Mouse (Mus musculus) stomach, postnatal 0 days (tissue): Measurements from ENCODE around the gene Ehd4. TPM values are rescaled to one million over a fixed set of nuclear protein-coding genes. Genes with fewer than 3 reads are reported as not detected.

Experiments
- ATAC-seq: fragments of 200-750 bp; cut with Nextera tagmentation; 2 replicates; pipeline ENCODE4 v1.8.0; 2017; ENCODE audit not compliant: low FRiP score, low TSS enrichment
- DNase-seq: peaks from one replicate; pipeline ENCODE4 v3.0.0-alpha.2; 2016; ENCODE audit warnings: low spot score
- H3K27ac ChIP-seq: fragments of 300-500 bp; sonication (generic); replicated peaks from 2 replicates; pipeline ENCODE4 v1.5.1; 2014; ENCODE audit warnings: mild to moderate bottlenecking, control low read depth
- H3K27me3 ChIP-seq: fragments of 300-500 bp; sonication (generic); 2 replicates; pipeline ENCODE4 v1.6.1; 2014; ENCODE audit warnings: low read length; ENCODE audit not compliant: control insufficient read depth, insufficient read depth
- H3K36me3 ChIP-seq: fragments of 300-500 bp; sonication (generic); 2 replicates; pipeline ENCODE4 v1.6.1; 2014; ENCODE audit warnings: low read length, mixed read lengths; ENCODE audit not compliant: control insufficient read depth, insufficient read depth
- H3K4me1 ChIP-seq: fragments of 300-500 bp; sonication (generic); replicated peaks from 2 replicates; pipeline ENCODE4 v1.6.1; 2014; ENCODE audit warnings: antibody characterized with exemption; ENCODE audit not compliant: control insufficient read depth, insufficient read depth
- H3K4me2 ChIP-seq: fragments of 300-500 bp; sonication (generic); replicated peaks from 2 replicates; pipeline ENCODE4 v1.6.1; 2014; ENCODE audit warnings: low read depth, mild to moderate bottlenecking, control low read depth, moderate library complexity
- H3K4me3 ChIP-seq: fragments of 300-500 bp; sonication (generic); 2 replicates; pipeline ENCODE4 v1.5.1; 2014; ENCODE audit warnings: low read depth, low read length, control low read depth
- H3K9ac ChIP-seq: fragments of 300-500 bp; sonication (generic); 2 replicates; pipeline ENCODE4 v1.6.1; 2014; ENCODE audit warnings: mild to moderate bottlenecking, low read length, control low read depth, mixed read lengths
- H3K9me3 ChIP-seq: fragments of 300-500 bp; sonication (generic); 2 replicates; pipeline ENCODE4 v1.6.1; 2016; ENCODE audit warnings: low read length; ENCODE audit not compliant: control insufficient read depth
- CTCF ChIP-seq: IDR thresholded peaks from 2 replicates; pipeline ENCODE4 v1.5.1; 2016; ENCODE audit warnings: antibody characterized with exemption, low read depth, mild to moderate bottlenecking, moderate library complexity
- EP300 ChIP-seq: optimal IDR thresholded peaks from 2 replicates; pipeline ENCODE3; 2016; ENCODE audit warnings: antibody characterized with exemption
- WGBS: fragments of 180-500 bp; shearing (Covaris S2); extraction: QIAGEN DNeasy Blood & Tissue Kit; methylation state at CpG from one replicate; pipeline ENCODE4 v1.1.7; 2014; 5-methylcytosine and 5-hydroxymethylcytosine counted together
- polyA plus RNA-seq: library from polyadenylated mRNA; unstranded; fragments of >200 nt; fragmentation: Nextera tagmentation; extraction: Ambion mirVana; gene quantifications from 2 replicates; pipeline ENCODE4 v1.2.1, GENCODE M21; 2015

Gene Ehd4
- polyA plus RNA-seq, 1 experiment from 2014 or later = 75.1 TPM

DNA sequence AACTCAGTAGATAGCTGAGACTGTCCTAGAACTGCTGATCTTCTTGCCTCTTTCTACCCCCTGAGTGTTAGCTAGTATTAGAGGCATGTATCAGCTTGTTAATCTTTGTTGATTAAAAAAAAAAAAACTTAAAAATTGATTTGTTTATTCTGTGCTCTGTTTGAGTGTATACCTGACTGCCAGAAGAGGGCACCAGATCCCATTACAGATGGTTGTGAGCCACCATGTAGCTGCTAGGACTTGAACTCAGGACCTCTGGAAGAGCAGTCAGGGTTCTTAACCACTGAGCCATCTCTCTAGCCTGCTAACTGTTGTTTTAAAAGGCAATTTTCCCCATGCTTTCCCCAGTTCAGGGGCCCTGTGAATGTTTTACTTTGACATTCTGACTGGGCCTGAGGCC lies 24.5 kb upstream of the Ehd4 start:
- no peaks in the 10 kb centered on the region for H3K36me3 ChIP-seq
- H3K27me3 ChIP-seq = no peaks in the 10 kb centered on the region
- TF ChIP-seq CTCF = peak; percentile 59
- TF ChIP-seq EP300 = no peak
- no peak overlapping the region for H3K27ac ChIP-seq
- H3K4me1 ChIP-seq = no peaks in the 10 kb centered on the region
- DNase-seq (no peak), ATAC-seq (no peak)
- H3K9me3 ChIP-seq = no peaks in the 10 kb centered on the region
- no peak overlapping the region for H3K4me2 ChIP-seq
- H3K4me3 ChIP-seq = no peak overlapping the region
- H3K9ac ChIP-seq = no peak overlapping the region

DNA sequence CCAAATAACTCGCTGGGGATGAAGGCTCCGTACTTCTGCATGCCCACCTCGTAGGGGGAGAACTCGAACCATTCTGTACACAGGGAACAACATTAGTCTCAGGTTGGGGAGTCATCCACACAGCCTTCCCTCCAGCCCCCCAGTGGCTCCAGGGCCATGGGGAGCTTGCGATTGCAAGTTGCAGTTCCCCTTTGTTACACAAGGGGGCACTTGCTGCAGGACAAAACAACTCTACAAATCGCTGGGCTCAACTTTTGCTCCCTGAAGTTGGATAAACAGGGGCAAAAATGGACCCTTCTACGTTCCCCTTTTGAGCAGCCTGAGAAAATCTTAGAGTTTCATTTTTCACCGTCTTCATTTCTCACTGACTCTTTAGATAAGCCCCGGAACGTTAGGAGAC lies 19.3 kb upstream of the Ehd4 start:
- peak; percentile 35; the same call in 1 of the 2 replicates for ATAC-seq
- H3K4me1 ChIP-seq = no peaks in the 10 kb centered on the region
- H3K27ac ChIP-seq = no peak overlapping the region
- peak; percentile 59 for DNase-seq
- H3K9ac ChIP-seq = no peak overlapping the region
- H3K9me3 ChIP-seq = no peaks in the 10 kb centered on the region
- H3K4me2 ChIP-seq = no peak overlapping the region
- 15% methylated on average over 10 of the region's 10 CpGs for WGBS
- no peaks in the 10 kb centered on the region for H3K27me3 ChIP-seq
- no peak for TF ChIP-seq EP300
- peak; percentile 92 for TF ChIP-seq CTCF
- H3K36me3 ChIP-seq = no peaks in the 10 kb centered on the region
- no peak overlapping the region for H3K4me3 ChIP-seq

DNA sequence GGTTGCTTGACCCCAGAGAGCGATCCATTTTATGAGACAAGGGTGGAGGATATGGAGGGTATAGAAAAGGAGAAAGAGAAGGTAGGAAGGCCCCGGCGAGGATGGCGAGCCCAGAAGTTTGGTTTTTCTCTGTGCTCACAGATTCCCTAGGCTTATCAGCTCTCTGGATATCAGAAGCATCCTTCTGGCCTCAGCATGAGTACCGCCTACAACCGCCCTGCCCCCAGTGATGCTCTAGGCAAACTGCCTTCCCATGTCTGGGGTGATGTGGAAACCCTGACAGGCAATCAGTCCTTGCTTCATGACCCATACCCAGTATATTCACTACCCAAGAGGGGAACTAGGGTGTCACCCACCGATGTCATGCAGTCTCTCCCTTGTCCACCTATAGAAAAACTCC lies 17.0 kb upstream of the Ehd4 start:
- WGBS = 85% methylated on average over 7 of the region's 7 CpGs
- TF ChIP-seq CTCF (no peak), EP300 (no peak)
- H3K27me3 ChIP-seq = no peaks in the 10 kb centered on the region
- H3K4me3 ChIP-seq = no peak overlapping the region
- no peak overlapping the region for H3K27ac ChIP-seq
- H3K4me1 ChIP-seq = no peaks in the 10 kb centered on the region
- H3K9ac ChIP-seq = no peak overlapping the region
- H3K9me3 ChIP-seq = no peaks in the 10 kb centered on the region
- DNase-seq (no peak), ATAC-seq (no peak)
- H3K4me2 ChIP-seq = no peak overlapping the region
- no peaks in the 10 kb centered on the region for H3K36me3 ChIP-seq

DNA sequence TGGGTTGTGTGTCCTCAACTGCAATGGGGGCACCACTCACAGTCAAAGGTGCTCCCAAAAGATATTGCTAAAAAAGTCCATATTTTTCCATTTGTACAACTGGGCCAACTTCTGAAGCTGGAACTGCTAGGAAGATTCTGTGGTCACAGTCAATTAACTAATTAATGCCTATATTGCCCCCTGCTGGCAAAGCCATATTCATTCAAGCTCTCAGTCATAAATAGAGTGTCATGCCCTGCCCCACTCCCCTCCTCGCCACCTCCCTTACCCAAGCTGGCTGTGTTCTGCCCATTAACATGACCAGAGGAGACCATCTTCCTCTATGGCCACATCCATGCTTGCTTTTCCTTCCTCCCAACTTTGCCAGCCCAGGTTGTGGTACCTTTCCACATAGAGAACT lies 16.3 kb upstream of the Ehd4 start:
- Histone ChIP-seq H3K36me3 (no peaks in the 10 kb centered on the region), H3K27ac (no peak overlapping the region), H3K4me3 (no peak overlapping the region), H3K27me3 (no peaks in the 10 kb centered on the region), H3K9me3 (no peaks in the 10 kb centered on the region), H3K4me2 (no peak overlapping the region), H3K9ac (no peak overlapping the region), H3K4me1 (no peaks in the 10 kb centered on the region)
- TF ChIP-seq CTCF (peak; percentile 75), EP300 (no peak)
- no peak for ATAC-seq
- DNase-seq = peak; percentile 34
- 32% methylated on average over 1 of the region's 1 CpGs for WGBS

DNA sequence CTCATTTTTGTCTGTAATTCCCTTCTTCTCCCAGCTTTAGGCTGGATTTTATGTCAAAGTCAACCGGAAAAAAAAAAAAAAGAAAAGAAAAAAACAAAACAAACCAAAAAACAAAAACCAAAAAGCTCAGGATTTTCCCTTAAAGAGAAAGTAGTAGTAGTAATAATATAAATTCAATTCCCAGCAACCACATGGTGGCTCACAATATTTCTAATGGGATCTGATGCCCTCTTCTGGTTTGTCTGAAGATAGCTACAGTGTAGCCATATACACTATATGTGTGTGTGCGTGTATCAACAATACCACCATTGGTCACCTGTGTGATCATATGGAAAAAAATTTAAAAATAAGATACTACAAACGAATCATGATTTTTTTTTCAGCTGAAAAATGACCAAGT lies 15.0 kb upstream of the Ehd4 start:
- Histone ChIP-seq H3K27ac (no peak overlapping the region), H3K4me3 (no peak overlapping the region), H3K9ac (no peak overlapping the region), H3K4me2 (no peak overlapping the region), H3K27me3 (no peaks in the 10 kb centered on the region), H3K4me1 (no peaks in the 10 kb centered on the region), H3K9me3 (no peaks in the 10 kb centered on the region), H3K36me3 (no peaks in the 10 kb centered on the region)
- DNase-seq (no peak), ATAC-seq (no peak)
- TF ChIP-seq CTCF (peak; percentile 71), EP300 (no peak)
- WGBS = 87% methylated on average over 3 of the region's 3 CpGs

DNA sequence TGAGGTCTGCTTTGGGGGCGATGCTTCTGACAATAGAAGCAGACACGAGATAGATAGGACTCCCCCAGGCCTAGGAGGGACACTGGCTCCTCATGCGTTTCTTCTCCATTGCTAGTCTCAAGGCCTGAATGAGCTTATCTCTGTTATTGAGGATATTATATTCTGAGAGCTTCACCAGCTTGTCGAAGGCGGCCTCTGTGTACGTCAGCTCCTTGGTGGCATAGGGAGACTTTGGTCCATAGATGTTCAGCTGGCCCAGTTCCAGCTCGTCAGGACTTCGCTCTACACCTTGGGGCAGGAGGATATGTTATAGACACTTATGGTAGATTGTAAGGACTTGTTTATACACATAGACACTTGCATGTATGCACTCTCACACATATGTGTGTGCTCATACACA lies 13.4 kb upstream of the Ehd4 start:
- Histone ChIP-seq H3K4me2 (no peak overlapping the region), H3K27ac (no peak overlapping the region), H3K36me3 (no peaks in the 10 kb centered on the region), H3K9me3 (no peaks in the 10 kb centered on the region), H3K27me3 (no peaks in the 10 kb centered on the region), H3K4me1 (no peaks in the 10 kb centered on the region), H3K4me3 (no peak overlapping the region), H3K9ac (no peak overlapping the region)
- no peak for DNase-seq
- no peak for ATAC-seq
- WGBS = 86% methylated on average over 8 of the region's 8 CpGs
- TF ChIP-seq EP300 (no peak), CTCF (no peak)
